Mouse (Mus musculus) heart, embryonic 11.5 days (tissue): ENCODE data around the gene Pi4kb. TPM values are rescaled to one million over a fixed set of nuclear protein-coding genes. Genes with fewer than 3 reads are reported as not detected.
A peak's percentile ranks its signal among the peaks of the same experiment; 100 is the strongest.
"Not testable (repeated sequence)": the region's sequence is repeated elsewhere in the genome, so short reads cannot be mapped to it uniquely, and the experiment has no call there.

Source experiments
- ATAC-seq: fragments of 200-750 bp; cut with Nextera tagmentation; replicated peaks from 2 replicates; pipeline ENCODE4 v1.8.0; 2017; ENCODE audit warnings: moderate library complexity; ENCODE audit not compliant: insufficient number of reproducible peaks, low FRiP score, low TSS enrichment
- H3K27ac ChIP-seq: fragments of 300-500 bp; sonication (generic); 2 replicates; pipeline ENCODE4 v1.5.1; 2014; ENCODE audit warnings: mild to moderate bottlenecking, low read depth, low read length
- H3K27me3 ChIP-seq: fragments of 300-500 bp; sonication (generic); 2 replicates; pipeline ENCODE4 v1.6.1; 2014; ENCODE audit warnings: mild to moderate bottlenecking, low read length, mixed read lengths; ENCODE audit not compliant: control insufficient read depth, insufficient read depth
- H3K36me3 ChIP-seq: fragments of 300-500 bp; sonication (generic); 2 replicates; pipeline ENCODE4 v1.6.1; 2014; ENCODE audit warnings: mild to moderate bottlenecking, low read length, moderate library complexity, mixed read lengths; ENCODE audit not compliant: control insufficient read depth, insufficient read depth
- H3K4me1 ChIP-seq: fragments of 300-500 bp; sonication (generic); 2 replicates; pipeline ENCODE4 v1.6.1; 2014; ENCODE audit warnings: low read length; ENCODE audit not compliant: control insufficient read depth, insufficient read depth
- H3K4me2 ChIP-seq: fragments of 300-500 bp; sonication (generic); 2 replicates; pipeline ENCODE4 v1.6.1; 2014; ENCODE audit warnings: mild to moderate bottlenecking, moderate library complexity
- H3K4me3 ChIP-seq: fragments of 300-500 bp; sonication (generic); 2 replicates; pipeline ENCODE4 v1.5.1; 2014; ENCODE audit warnings: low read depth, low read length
- H3K9ac ChIP-seq: fragments of 300-500 bp; sonication (generic); 2 replicates; pipeline ENCODE4 v1.6.1; 2014; ENCODE audit warnings: mild to moderate bottlenecking, low read depth, low read length, moderate library complexity
- H3K9me3 ChIP-seq: fragments of 300-500 bp; sonication (generic); replicated peaks from 2 replicates; pipeline ENCODE4 v1.6.1; 2016; ENCODE audit warnings: low read length; ENCODE audit not compliant: control insufficient read depth
- WGBS: fragments of 180-500 bp; shearing (Covaris S2); extraction: QIAGEN DNeasy Blood & Tissue Kit; methylation state at CpG from one replicate; pipeline ENCODE4 v1.1.7; 2014; ENCODE audit not compliant: insufficient replicate concordance; 5-methylcytosine and 5-hydroxymethylcytosine counted together
- polyA plus RNA-seq: library from polyadenylated mRNA; unstranded; fragments of >200 nt; fragmentation: Nextera tagmentation; extraction: Ambion mirVana; gene quantifications from 2 replicates; pipeline ENCODE4 v1.2.1, GENCODE M21; 2014

The Pi4kb gene
- polyA plus RNA-seq, 1 experiment from 2014 or later, result 12.9 TPM

DNA sequence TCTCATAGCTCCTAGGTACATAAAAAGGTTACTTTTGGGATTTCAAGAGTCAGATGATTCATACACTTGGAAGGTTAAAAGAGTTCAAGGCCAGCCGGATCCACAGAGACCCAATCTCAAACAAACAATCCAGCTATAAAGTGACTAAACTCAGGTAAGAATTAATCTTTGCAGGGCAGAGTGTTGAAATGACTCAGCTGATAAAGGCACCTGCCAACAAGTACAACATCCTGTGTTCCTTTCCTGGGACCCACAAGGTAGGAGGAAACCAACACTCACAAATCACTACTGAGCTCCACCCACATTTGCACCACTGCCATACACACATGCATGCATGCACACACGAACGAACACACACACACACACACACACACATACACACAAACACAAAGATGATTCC is 54.1 kb downstream of the Pi4kb start:
- Histone ChIP-seq H3K9ac (no peak overlapping the region), H3K4me2 (no peak overlapping the region), H3K27ac (no peak overlapping the region), H3K9me3 (no peaks in the 10 kb centered on the region), H3K27me3 (no peaks in the 10 kb centered on the region), H3K4me1 (peaks cover 25% of the 10 kb centered on the region), H3K36me3 (peaks cover 14% of the 10 kb centered on the region), H3K4me3 (no peak overlapping the region)
- 79% methylated on average over 3 of the region's 3 CpGs for WGBS
- no peak for ATAC-seq

DNA sequence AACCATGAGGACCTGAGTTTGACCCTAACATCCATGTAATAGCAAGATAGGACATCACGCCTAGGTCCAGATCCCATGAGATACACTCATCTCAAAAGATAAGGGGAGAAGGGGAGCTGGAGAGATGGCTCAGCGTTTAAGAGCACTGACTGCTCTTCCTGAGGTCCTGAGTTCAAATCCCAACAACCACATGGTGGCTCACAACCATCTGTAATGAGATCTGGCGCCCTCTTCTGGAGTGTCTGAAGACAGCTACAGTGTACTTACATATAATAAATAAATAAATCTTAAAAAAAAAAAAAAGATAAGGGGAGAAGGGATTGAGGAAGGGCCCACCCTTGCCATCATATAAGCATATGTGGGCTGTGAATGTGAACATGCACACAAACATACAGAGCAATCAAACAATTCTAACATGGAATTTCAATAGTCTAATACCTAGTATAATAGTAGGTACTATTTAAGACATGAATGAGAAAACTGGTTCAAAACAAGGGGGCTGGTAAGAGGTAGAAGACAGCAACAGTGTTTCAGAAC is 54.8 kb downstream of the Pi4kb start:
- not testable (repeated sequence) for H3K4me2 ChIP-seq
- peaks cover 19% of the 10 kb centered on the region for H3K36me3 ChIP-seq

DNA sequence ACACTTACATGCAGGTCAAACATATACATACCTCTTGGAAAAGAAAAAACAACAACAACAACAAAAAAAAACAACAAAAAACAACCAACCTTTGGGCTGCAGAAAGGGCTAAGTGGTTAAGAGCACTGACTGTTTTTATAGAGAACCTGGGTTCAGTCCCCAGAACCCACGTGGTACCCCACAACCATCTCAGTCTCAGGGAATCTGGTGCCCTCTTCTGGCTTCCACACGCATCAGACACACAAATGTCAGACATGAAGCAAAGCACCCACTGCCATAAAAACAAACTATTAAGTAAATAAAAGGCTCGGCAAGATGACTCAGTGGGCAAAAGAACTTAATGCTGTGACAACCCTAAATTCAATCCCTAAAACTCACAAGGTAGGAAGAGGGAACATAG is 55.4 kb downstream of the Pi4kb start:
- Histone ChIP-seq H3K27ac (no peak overlapping the region), H3K9ac (no peak overlapping the region), H3K9me3 (no peaks in the 10 kb centered on the region), H3K36me3 (peaks cover 24% of the 10 kb centered on the region), H3K27me3 (no peaks in the 10 kb centered on the region), H3K4me3 (no peak overlapping the region), H3K4me1 (peaks cover 16% of the 10 kb centered on the region), H3K4me2 (no peak overlapping the region)
- no peak for ATAC-seq
- WGBS, result 69% methylated on average over 3 of the region's 3 CpGs

More for the DNA sequence above, 54.8 kb downstream of the Pi4kb start:
- 83% methylated on average over 3 of the region's 3 CpGs for WGBS
- ATAC-seq, H3K27ac ChIP-seq, H3K9me3 ChIP-seq, H3K9ac ChIP-seq, H3K4me3 ChIP-seq, H3K27me3 ChIP-seq: not testable (repeated sequence)
- peaks cover 22% of the 10 kb centered on the region for H3K4me1 ChIP-seq

DNA sequence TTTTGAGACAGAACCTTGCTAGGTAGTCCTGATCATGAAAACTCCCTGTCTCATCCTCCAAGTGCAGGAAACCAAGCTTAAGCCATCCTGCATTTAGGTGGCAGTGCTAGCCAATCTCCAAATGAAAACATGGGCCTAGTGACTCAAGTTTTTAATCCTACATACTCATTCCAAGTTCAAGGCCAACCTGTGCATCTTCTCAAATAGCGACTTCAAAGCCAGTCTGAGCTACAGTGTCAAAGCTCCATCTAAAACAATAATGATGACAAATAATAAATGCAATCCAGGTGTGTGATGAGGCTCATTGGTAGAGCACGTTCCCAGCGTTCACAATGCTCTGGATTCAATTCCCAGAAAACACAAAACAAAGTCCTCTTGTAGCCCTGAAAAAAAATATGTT is 67.1 kb downstream of the Pi4kb start:
- Histone ChIP-seq H3K27me3 (no peaks in the 10 kb centered on the region), H3K4me2 (peak overlapping the region; percentile 85), H3K36me3 (peaks cover 4% of the 10 kb centered on the region; the same call in 1 of the 2 replicates), H3K4me3 (peak overlapping the region; percentile 71), H3K9ac (peak overlapping the region; percentile 83), H3K27ac (no peak overlapping the region), H3K4me1 (peaks cover 5% of the 10 kb centered on the region), H3K9me3 (no peaks in the 10 kb centered on the region)
- WGBS, result 17% methylated on average over 3 of the region's 3 CpGs
- no peak for ATAC-seq

DNA sequence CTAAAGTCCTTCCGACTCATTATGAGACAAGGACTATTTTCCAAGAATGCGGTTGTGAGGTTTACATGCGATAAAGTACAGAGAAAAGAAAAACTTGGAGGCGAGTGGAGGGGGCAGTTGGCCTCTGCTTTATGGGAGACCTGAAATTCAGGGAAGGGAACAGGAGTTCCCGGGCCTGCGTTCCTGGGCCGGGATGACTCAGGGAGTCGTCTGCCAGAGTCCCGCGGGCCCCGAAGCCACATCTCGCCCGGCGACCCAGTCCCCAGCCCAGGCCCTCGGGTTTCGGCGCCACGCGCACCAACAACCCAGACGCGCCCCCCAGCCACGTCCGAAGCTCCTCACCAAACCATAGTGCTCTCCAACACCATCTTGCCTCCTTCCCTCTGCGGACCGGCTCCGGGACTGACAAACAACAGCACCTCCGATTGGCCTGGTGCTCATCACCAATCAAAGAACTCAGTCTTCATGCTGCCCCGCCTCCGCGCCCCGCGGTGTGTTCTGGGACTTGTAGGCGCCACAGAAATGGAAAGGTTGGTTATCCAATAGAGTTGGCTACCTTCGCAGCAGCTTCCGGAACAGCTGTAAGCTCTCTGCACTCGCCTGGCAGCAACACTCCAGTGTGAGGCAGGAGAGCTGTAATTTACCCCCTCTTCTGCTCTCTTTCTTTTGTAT is 67.8 kb downstream of the Pi4kb start, which contains the start of gene Psmd4:
TSS of gene Psmd4 (minus strand) at position 449 of the 672 bp plus-strand sequence.
- H3K27ac ChIP-seq, result peak within 1 kb of the TSS; percentile 36
- H3K36me3 ChIP-seq, result 0 out of 2 replicates have a peak, but pooled peaks cover 4% of the 10 kb centered on the region
- peak within 1 kb of the TSS; percentile 83 for H3K9ac ChIP-seq
- peaks cover 5% of the 10 kb centered on the region for H3K4me1 ChIP-seq
- H3K4me2 ChIP-seq, result peak within 1 kb of the TSS; percentile 85
- peak; percentile 96 for ATAC-seq
- H3K27me3 ChIP-seq, result no peaks in the 10 kb centered on the region
- no peaks in the 10 kb centered on the region for H3K9me3 ChIP-seq
- peak within 1 kb of the TSS; percentile 71 for H3K4me3 ChIP-seq
- WGBS, result under 1% methylated on average over 35 of the region's 36 CpGs

DNA sequence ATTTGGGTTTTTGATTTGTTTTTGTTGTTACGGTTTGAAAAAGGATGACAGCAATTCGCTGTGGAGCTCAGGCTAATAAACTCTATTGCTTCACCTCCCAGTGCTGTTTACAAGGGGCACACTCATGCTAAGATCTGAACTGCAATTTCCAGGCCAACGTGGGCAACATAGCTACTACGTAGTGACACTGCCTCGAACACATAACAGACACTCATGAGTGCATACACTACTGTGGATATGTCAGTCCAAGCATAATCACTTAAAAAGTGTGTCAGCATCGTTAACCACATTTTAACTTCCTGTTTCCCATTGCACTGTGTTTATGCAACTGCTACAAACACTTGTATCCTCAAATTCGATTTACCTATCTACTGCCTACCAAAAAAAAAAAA is 68.3 kb downstream of the Pi4kb start:
- no peak for ATAC-seq
- Histone ChIP-seq H3K27me3 (no peaks in the 10 kb centered on the region), H3K9ac (peak overlapping the region; percentile 83; the same call in 1 of the 2 replicates), H3K9me3 (no peaks in the 10 kb centered on the region), H3K4me2 (peak overlapping the region; percentile 63), H3K4me1 (peaks cover 5% of the 10 kb centered on the region), H3K4me3 (peak overlapping the region; percentile 71), H3K36me3 (0 out of 2 replicates have a peak, but pooled peaks cover 4% of the 10 kb centered on the region), H3K27ac (0 out of 2 replicates have a peak overlapping the region, but pooled peaks have one; percentile 22)
- WGBS, result 26% methylated on average over 7 of the region's 7 CpGs

DNA sequence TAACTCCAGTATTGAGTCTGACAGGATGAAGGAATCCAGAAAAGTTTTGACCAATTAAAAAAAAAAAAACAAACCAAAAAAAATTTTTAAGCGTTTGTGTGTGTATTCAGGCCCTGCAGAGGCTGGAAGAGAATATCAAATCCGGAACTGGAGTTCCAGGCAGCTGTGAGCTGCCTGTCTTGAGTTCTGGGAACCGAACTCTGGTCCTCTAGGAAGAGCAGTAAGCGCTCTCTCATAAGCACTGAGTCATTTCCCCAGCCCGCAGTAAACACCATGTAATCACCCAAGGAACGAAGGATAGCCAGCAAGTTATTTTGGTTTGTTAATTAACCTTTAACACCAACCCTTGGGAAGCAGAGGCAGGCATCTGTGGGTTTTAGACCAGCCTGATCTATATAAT is 68.7 kb downstream of the Pi4kb start:
- Histone ChIP-seq H3K27me3 (no peaks in the 10 kb centered on the region), H3K4me1 (peaks cover 5% of the 10 kb centered on the region), H3K4me3 (no peak overlapping the region; the same call in 1 of the 2 replicates), H3K36me3 (0 out of 2 replicates have a peak, but pooled peaks cover 1% of the 10 kb centered on the region), H3K4me2 (no peak overlapping the region), H3K9me3 (no peaks in the 10 kb centered on the region), H3K27ac (no peak overlapping the region), H3K9ac (no peak overlapping the region)
- ATAC-seq, result no peak
- 71% methylated on average over 6 of the region's 6 CpGs for WGBS

DNA sequence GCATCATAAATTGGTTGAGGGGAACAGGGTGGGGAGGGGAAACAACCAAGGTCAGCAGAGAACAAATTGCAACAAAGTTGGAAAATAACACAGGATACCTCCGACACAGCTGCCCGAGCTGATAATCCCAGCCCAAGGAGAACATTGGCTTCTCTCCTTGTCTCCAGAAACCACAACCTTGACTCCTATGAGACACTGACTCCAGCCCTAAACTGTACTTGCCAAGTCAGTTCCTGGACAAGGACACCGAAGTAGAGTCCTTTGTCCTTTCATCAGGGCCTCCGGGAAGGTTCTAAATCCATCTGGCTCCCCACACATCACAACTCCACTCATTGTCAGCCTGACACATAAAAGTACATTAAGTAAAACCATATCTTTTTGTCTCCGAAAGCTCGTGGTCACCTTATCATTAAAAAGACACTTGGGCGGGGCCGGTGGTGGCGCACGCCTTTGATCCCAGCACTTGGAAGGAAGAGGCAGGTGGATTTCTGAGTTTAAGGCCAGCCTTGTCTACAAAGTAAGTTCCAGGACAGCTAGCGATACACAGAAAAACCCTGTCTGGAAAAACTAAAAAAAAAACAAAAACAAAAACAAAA is 72.0 kb downstream of the Pi4kb start:
- Histone ChIP-seq H3K4me3 (no peak overlapping the region), H3K4me2 (no peak overlapping the region; the same call in 1 of the 2 replicates), H3K27me3 (no peaks in the 10 kb centered on the region), H3K9me3 (no peaks in the 10 kb centered on the region), H3K36me3 (no peaks in the 10 kb centered on the region), H3K4me1 (peaks cover 1% of the 10 kb centered on the region), H3K9ac (no peak overlapping the region), H3K27ac (no peak overlapping the region)
- WGBS, result 76% methylated on average over 11 of the region's 11 CpGs
- ATAC-seq, result no peak
